Mouse (Mus musculus): ENCODE measurements around the gene Lin7b. TPM values are rescaled to one million over a fixed set of nuclear protein-coding genes. Genes with fewer than 3 reads are reported as not detected.
A peak's percentile ranks its signal among the peaks of the same experiment; 100 is the strongest.
"Not testable (repeated sequence)": the region's sequence is repeated elsewhere in the genome, so short reads cannot be mapped to it uniquely, and the experiment has no call there.

The Lin7b gene
- total RNA-seq, 2 experiments from 2014 or later, result 133 to 165 TPM

DNA sequence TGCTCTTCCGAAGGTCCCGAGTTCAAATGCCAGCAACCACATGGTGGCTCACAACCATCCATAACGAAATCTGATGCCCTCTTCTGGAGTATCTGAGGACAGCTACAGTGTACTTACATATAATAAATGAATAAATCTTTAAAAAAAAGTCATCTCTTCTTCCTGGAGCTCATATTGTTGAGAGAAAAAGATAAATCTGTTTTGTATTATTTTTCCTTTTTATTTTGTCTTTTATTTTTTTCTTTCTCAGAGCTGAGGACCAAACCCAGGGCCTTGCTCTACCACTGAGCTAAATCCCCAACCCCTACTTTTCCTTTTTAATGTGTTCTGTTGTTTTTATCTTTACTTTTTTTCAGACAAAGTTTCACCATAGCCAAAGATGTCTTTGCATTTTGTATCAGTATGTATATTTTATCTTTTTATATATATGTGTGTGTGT, 26.0 kb upstream of the Lin7b start:
- DNase-seq (ENCODE audit: low spot score in 2 of 2), result not testable (repeated sequence)

DNA sequence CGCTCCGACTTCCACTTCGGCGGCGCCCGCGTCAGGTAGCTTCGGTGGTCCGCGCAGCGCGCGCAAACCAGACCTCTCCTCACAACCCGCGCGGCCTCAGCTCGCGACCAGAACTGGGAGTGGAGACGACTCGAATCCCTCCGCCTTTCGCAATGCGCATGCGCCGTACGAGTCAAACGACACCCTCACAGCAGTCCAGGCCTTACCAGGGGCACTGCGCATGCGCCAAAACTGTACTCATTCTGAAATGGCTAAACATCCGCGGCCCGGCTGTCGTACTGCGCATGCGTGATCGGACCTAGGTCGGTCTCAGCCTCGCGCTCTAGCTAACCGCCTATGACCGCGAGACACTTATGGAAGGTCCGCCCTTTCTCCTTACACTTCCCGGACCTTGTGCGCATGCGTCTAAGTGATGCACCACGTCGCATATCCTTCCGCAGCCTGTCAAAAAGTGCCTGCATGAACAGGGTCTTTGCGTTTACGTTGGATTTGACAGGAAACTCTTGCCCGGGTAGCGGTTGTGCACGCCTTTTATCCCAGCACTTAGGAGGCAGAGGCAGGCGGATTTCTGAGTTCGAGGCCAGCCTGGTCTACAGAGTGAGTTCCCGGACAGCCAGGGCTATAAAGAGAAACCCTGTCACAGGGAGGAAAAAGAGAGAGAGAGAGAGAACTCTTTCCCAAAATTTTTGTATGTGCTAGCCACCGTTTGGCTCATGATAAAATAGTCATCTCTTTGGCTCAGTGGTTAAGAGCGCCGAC, 25.4 kb upstream of the Lin7b start, which contains the start of gene Snrnp70:
Gene Snrnp70 (minus strand): TSS at position 165 of the 759 bp plus-strand sequence.
- peak; percentile 100 for DNase-seq (ENCODE audit: low spot score in 2 of 2)

DNA sequence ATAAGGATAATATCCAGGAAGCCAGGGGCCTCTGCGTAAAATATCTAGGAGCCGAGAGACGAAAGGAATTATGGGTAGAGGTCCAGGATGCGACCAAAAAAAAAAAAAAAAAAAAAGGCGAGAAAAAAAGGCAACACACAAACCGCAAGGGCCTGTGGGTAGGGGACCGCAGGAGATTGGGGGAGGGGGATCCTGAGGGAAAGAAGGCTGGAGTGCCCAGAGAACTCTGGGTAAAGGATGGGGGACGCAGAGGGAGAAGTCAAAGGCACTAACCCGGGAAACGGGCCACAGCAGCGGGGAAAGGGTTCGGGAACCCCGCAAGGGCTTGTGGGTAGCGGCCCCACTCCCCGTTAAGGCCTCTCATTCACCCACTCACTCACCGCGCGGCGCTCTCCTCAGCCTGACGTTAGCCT, 24.8 kb upstream of the Lin7b start:
- DNase-seq (ENCODE audit: low spot score in 2 of 2), result no peak

DNA sequence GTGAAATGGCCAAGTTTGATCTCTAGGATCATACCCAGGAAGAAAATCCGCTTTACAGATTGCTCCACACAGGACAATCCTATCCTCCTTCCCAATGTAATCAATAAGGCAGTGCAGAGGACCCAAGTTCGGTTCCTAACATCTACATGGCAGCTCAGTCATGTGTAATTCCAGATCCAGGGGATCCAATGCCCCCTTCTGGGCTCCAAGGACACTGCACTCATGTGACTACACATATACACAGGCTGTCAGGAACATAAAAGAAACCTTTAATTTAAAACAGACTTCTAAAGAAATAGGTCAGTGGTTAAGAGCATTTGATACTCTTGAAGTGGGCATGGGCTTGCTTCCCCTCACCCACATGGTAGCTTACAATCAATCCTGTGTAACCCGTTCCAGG, 15.7 kb upstream of the Lin7b start:
- no peak for DNase-seq (ENCODE audit: low spot score in 2 of 2)

DNA sequence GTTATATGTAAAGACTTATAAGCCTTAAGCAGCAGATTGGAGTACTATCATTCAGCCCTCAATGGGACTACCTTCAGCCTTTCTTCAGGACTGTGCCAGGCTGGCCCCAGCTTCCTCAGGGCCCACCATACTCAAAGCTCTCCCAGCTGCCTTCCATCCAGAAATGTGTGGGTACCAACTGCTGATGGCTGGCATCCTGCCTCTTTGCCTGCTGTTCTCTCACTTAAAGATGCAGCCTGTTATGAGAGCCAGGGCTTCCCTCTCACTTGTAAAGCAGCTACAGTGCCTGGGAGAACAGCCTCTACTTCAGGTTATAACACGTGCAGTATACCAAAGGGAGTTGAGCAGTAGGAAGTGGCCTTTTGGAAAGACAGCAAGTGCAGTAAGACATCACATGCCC, 5.7 kb upstream of the Lin7b start:
- no peak for DNase-seq (ENCODE audit: low spot score in 2 of 2)

DNA sequence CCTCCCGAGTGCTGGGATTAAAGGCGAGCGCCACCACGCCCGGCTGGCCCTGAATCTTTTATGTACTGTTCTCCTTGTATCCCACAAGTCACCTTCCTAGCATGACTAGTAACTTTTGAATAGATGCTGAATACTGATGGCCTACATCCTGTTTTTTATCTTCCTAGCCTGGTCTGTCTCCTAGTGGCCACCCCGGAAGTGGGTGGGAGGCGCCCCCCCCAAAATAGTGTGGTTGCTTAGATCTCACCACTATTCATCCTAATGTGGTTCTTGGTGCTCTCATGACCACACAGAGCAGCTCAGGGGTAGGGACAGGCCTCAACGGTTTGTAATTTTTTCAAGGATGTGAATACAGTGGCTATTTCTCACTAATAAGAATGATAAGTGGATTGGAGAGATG, 4.2 kb upstream of the Lin7b start:
- no peak for DNase-seq (ENCODE audit: low spot score in 2 of 2)

DNA sequence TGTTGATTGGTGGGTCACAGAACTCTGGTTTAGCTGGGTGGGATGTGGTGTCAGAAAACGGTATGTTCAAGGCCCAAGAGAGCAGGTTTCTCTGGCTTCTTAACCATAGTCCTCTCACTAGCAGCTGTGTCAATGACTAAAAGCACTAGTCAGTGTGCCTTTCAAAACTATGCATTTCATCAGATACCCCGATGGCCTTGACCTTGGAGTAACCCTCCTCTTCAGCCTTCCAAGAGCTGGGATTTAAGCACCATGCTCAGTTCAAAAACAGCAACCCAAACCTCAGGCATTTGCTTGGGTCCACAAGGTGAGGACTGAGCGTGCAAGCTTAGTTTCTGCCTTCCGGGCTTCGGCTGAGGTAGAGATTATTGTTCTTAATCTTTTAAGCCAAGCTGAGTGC, 2.0 kb upstream of the Lin7b start:
- no peak for DNase-seq (ENCODE audit: low spot score in 2 of 2)

DNA sequence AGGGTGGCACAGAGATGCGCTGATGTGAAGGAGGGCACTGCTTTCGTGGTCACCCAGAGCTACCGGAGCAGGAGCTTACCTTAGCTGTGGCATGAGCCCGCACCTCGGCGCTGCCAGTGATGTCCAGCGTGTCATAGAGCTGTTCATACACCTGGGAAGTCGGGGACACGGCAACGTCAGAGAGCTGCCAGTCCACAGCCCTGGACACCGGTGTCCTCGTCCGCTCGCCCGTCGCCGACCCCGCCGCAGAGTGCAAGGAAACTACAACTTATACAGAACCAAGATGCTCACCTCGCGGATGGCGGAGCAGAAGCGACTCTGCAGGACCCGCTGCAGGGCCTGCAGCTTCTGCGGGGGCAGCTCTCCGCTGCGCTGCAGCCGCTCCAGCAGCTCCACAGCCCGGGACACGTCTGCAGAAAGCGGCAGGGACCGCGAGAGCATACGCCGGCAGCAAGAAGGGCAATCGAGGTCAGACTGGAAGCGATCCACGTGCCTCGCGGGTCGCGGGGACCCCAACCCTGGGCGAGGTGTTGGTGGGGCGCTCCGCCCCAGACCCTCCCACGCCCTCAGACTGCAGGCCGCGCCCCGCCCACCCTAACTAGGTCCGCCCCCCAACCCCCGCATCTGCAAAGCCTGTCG, 428 bp downstream of the Lin7b start:
- no peak for DNase-seq (ENCODE audit: low spot score in 2 of 2)

DNA sequence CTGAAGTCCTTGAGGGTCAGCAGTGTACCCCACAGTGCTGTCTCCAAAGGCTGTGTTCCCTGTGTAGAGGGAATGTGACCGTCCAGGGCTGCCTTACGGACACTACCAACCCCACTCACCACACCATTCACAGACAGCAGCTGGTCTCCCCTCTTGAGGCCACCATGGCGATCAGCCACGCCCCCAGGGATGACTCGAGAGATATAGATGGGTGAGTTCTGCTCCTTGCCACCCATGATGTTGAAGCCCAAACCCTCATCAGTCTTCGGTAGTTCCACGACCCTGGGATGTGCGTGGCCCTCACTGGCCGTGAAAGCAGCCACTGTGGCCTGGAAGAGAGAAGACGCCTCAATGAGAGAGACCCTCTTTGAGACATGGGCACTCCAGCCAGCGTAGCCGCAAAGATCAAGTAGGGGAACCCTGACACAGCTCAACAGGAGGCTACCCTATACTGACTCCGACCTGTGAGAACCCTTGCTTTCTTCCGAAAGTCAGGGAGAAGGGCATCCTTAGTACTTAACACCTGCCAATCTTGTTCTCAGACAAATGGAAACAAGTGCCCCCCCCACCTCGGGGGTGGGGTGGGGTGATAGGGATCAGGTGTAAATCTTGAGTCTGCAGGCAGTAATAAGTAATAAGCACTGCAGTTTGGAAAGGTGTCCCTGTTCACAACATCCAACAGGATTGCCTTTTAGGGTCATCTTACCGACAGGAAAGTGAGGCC, 1.2 kb downstream of the Lin7b start:
- DNase-seq (ENCODE audit: low spot score in 2 of 2), result no peak

DNA sequence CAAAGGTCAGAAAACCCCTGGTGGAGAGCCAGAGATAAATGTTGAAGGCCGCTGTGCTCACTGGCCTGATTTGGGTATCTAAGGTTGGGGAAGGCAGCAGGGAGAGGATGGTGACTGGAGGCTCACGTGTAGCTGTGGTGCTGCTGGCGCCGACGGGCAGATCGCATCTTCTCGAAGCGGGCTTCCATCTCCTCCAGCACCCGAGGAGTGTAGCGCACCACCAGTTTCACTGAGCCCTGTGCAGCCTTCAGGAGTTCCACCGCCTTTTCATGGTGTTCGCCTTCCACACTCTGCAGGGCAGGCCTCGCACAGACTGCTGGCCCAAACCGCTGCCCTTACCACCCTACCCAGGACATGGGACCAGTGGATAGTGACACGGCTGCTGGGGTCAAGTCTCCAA, 2.2 kb downstream of the Lin7b start:
- no peak for DNase-seq (ENCODE audit: low spot score in 2 of 2)

DNA sequence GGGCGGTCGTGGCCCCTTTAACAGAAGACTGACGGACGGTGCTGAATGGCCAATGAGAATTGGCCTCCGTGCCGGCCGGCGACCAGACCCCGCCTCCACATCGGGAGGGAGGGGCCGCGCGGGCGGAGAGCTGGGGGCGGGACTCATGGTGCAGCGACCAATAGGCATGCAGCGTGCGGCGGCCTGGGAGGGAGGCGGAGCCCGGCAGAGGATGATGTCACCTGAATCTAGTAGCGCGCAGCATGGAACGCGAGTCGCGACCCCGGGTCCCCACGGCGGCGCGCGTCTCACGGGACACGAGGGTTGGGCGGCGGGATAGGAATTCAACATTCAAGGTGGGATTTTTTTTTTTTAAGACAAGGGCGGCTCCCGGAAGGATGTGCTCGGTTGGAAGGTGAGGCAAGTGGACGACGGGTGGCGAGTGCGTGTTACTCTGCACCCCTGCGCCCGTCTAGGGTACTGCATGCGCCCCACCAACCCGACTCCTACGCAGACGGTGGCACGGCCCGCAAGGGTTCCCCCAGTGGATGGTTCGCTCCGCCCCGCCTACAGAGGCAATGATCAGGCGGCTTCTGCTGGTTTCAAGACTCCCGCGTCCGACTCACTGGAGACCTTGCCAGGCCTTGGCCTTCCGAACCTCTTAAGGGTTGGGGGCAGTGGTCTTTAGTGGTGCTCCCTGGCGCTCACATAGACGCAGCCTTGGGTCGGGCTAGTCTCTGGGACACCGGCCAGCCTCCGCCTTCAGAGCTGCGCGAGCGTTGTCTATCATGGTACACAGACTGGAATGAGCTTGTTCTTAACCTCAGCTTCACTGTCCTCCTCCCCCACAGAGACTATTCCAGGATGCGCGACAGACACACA, 3.1 kb downstream of the Lin7b start:
- peak; percentile 98 for DNase-seq (ENCODE audit: low spot score in 2 of 2)

DNA sequence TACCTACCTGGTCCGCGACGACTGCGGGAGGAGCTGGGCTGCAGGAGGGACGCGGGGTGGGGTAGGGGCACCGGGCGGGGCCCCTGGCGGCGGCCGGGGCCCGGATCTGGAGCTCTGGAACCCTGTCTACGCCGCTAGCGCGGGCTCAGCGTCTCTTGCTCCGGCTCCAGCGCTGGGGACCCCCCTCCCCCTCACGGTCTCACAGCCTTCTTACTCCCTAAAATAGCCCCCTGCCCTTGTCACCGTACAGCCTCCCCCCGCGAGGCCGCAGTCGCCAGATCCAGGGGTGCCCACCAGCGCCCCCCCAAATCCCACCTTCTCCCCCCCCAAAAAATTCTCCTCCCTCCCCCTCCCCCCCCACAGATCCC, 3.7 kb downstream of the Lin7b start, which contains the start of gene Ppfia3:
Gene Ppfia3 (minus strand): TSS at position 368 of the 368 bp plus-strand sequence.
- DNase-seq (ENCODE audit: low spot score in 2 of 2), result peak in 1 of 2 experiments; percentile 36

DNA sequence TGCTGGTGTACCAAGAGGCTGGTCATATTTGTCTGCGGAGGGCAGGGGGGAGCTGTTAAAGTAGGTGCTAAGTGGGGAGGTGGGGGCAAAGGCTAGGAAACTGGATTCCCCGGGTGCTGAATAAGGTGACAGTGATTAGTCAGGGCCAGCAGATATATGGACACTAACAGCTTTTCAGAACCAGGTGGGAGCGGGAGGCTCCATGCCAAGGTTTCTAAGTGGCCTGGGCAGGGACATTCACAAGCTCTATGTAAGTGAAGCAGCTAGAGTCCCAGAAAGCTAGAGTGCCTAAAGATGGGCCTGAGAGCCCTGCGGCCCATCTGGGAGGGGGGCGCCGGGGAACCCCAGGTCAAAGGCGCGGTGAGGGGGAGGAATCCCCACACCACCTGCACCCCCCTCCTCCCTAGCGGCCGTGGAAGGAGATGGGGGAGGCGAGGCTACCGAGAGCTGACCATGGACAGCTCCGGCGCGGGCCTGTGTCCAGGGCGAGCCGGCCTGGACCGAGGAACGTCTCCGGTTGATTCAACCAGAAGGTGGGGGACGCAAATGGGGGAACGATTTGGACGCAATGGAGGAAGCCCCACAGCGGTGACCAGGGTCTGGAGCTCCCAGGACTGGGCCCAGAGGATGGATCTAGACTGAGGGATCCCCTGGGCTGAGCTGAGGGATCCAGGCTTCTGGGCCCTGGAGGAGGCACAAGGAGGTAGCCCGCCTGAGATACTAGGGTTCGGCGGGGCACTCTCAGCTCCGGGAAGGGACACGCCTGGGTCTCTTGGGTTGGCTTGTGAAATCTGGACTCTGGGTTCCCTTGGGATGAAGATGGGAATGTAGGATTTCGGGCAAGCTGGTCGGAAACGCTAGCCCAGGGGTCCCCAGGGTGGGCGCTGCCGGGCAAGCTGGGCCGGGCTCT, 4.4 kb downstream of the Lin7b start:
- DNase-seq (ENCODE audit: low spot score in 2 of 2), result no peak

DNA sequence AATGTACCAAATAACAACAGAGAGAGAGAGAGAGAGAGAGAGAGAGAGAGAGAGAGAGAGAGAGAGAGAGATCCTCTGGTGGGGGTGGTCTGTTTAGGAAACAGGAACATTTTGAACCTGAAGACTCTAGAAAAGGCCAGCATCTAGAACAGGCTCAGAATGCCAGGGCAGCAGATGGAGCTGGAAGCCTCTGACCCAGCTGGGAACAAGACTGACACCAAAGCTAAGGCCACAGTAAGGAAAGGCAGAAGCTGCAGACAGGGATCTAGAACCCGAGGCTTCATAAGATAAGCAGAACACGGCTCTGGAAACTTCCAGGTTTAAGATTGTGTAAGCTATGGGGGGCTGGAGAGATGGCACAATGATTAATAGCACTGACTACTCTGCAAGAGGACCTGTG, 6.4 kb downstream of the Lin7b start:
- no peak for DNase-seq (ENCODE audit: low spot score in 2 of 2)

DNA sequence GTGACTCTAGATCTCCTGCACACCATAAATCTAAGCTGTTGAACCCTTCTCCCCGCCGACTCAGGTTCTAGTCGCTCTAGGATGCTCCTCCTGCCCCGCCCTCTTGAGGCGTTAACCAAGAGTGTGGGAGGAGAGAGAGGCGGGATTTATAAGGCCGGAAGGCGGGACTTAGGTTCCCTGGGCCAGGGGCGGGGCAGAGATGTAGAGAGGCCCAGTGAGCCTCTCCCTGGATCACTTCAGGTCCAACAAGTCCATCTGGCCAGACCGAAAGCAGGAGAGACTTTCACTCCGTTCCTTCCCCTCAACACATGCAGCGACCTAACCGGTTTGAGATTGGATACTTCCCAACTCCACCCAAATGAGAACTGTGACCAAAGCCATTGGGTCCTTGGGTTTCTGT, 7.6 kb downstream of the Lin7b start:
- no peak for DNase-seq (ENCODE audit: low spot score in 2 of 2)

DNA sequence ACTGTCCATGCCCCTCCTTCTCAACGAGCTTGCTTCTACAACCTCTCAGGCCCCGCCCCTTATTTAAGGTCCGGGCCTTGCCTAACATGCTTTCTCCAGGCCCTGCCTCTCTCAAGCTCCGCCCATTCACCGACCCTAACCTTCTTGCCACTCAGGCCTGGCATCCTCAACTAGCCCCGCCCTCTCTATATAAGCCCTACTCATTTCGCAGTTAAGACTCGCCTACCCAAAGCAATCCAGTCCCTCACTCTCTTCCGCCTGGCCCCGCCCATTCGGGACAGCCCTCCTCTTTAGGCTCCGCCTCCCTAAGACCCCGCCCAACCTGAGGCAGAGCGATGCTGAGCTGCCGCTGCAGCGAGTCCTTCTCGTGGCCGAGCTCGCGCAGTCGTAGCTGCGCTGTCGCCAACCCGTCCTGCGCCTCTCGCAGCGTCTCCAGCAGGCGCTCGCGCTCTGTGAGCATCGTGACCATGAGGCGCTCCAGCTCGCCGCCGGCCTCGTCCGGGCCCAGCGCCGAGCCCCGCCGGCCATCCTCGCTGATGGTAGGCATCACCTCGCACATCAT, 9.1 kb downstream of the Lin7b start:
- peak; percentile 78 to 86 for DNase-seq (ENCODE audit: low spot score in 2 of 2)

DNA sequence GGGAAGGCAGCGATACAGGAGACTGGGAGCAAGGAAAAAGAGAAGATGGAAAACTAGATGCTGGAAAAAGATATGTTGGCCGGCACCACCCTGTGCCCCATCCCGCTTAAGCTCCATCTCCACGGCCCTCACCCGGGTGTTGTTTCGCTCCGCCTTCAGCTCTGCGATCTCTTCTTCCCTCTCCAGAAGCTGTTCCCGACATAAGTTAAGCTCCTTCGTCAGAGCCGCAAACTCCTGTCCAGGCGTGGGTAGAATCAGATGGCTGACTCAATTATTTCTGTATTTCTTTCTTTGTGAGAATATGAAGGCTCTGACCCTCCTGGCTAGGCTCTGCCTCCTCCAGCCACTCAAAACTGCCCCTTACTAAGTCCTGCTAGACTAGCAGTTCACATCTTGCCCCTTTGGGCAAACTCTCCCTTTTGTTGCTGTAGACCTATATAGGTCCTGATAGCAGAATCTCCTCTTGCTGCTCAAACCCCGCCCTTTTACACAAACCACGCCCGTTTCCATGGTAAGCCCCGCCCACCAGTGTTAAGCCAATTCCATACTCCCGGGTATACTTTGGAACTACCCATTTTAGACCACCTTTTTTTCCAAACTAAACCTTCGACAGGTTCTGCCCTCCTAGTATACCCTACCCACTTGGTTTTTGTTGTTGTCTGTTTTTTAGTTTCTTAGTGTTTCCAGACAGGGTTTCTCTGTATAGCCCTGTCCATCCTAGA, 9.8 kb downstream of the Lin7b start:
- no peak for DNase-seq (ENCODE audit: low spot score in 2 of 2)

DNA sequence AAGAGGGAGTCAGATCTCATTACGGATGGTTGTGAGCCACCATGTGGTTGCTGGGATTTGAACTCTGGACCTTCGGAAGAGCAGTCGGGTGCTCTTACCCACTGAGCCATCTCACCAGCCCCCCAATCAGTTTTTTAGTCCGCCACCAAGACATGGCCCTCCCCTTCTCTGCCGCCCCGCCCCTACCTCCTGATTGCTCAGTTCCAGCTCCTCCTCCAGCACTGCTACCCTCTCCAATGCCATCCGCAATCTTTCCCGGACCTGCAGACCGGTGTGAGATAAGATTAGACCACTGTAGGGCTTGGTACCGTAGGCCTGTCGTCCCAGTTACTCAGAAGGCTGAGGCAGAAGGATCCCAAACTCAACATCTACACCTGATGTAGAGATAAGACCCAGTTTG, 11.3 kb downstream of the Lin7b start:
- not testable (repeated sequence) for DNase-seq (ENCODE audit: low spot score in 2 of 2)

DNA sequence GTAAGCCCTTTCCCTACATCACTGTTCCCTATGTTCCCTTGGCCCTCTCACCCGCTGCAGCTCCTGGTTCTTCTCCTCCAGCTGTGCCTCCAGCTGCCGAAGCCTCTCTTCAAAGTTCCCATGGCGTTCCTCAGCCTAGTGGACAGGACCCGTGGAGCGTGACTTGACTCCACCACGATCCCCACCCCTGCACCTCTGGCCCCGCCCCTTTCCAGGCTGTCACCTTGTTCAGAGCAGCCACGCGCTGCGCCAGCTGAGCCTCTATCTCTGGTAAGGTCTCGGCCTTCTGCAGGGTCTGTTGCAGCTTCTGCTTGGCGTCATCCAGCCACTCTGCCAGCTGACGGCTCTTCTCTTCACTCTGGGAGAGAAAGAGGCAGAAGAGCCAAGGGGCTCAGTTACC, 14.3 kb downstream of the Lin7b start:
- no peak for DNase-seq (ENCODE audit: low spot score in 2 of 2)

Data from left cerebral cortex, adult 18-20 months (tissue).